Mouse (Mus musculus) forebrain, embryonic 14.5 days (tissue): ENCODE measurements at regions not wholly inside any gene's neighbourhood (a gene's known extent, or its start where the extent isn't known, plus 50 kb on each side); places are given as distances from the start of the nearest gene placed in this dataset.

Experiments used
- ATAC-seq: fragments of 200-750 bp; cut with Nextera tagmentation; 2 replicates; pipeline ENCODE4 v1.8.0; 2017; ENCODE audit warnings: mild to moderate bottlenecking, moderate library complexity
- DNase-seq: peaks from one replicate; pipeline ENCODE4 v3.0.0-alpha.2; 2015; ENCODE audit warnings: low spot score
- H3K27ac ChIP-seq: fragments of 300-500 bp; sonication (generic); 2 replicates; pipeline ENCODE4 v1.5.1; 2014; ENCODE audit warnings: low read depth, mild to moderate bottlenecking, control low read depth, low read length, moderate library complexity
- H3K27me3 ChIP-seq: fragments of 300-500 bp; sonication (generic); replicated peaks from 2 replicates; pipeline ENCODE4 v1.6.1; 2014; ENCODE audit warnings: low read length, control low read depth, mixed read lengths; ENCODE audit not compliant: control insufficient read depth, insufficient read depth
- H3K36me3 ChIP-seq: fragments of 300-500 bp; sonication (generic); 2 replicates; pipeline ENCODE4 v1.6.1; 2014; ENCODE audit warnings: low read length, control low read depth; ENCODE audit not compliant: control insufficient read depth, insufficient read depth
- H3K4me1 ChIP-seq: fragments of 300-500 bp; sonication (generic); 2 replicates; pipeline ENCODE4 v1.6.1; 2014; ENCODE audit warnings: antibody characterized with exemption, low read length, control low read depth; ENCODE audit not compliant: control insufficient read depth, insufficient read depth
- H3K4me2 ChIP-seq: fragments of 300-500 bp; sonication (generic); 2 replicates; pipeline ENCODE4 v1.6.1; 2014; ENCODE audit warnings: mild to moderate bottlenecking, control low read depth, low read length
- H3K4me3 ChIP-seq: fragments of 300-500 bp; sonication (generic); 2 replicates; pipeline ENCODE4 v1.5.1; 2014; ENCODE audit warnings: low read depth, low read length, control low read depth
- H3K9ac ChIP-seq: fragments of 300-500 bp; sonication (generic); 2 replicates; pipeline ENCODE4 v1.6.1; 2014; ENCODE audit warnings: mild to moderate bottlenecking, low read length, control low read depth, moderate library complexity
- H3K9me3 ChIP-seq: fragments of 300-500 bp; sonication (generic); replicated peaks from 2 replicates; pipeline ENCODE4 v1.6.1; 2016; ENCODE audit warnings: low read length, control low read depth, mixed read lengths; ENCODE audit not compliant: control insufficient read depth
- WGBS: fragments of 180-500 bp; shearing (Covaris S2); extraction: QIAGEN DNeasy Blood & Tissue Kit; methylation state at CpG from one replicate; pipeline ENCODE4 v1.1.7; 2014; 5-methylcytosine and 5-hydroxymethylcytosine counted together

DNA sequence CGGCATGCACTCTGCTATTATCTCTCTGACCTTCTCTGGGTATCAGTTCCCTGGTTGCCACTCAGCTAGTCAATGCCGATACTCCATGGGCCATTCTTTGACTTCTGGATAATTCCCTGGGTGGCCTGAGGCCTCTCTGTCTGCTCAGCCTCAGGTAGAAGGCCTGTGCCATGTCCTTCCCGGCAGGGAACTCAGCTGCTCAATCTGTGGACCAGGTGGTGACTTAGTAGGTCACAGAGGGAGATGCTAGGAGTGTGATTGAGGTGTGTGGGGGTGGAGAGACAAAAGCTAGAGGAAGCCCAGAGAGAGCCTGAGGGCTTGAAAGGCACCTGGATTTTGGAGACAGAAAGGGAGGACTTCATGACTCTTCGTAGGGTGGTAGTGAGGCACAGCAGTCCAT lies 188.0 kb upstream of the Cops8 start:
- DNase-seq: no peak
- no peaks in the 10 kb centered on the region for H3K9me3 ChIP-seq
- 93% methylated on average over 4 of the region's 4 CpGs for WGBS

DNA sequence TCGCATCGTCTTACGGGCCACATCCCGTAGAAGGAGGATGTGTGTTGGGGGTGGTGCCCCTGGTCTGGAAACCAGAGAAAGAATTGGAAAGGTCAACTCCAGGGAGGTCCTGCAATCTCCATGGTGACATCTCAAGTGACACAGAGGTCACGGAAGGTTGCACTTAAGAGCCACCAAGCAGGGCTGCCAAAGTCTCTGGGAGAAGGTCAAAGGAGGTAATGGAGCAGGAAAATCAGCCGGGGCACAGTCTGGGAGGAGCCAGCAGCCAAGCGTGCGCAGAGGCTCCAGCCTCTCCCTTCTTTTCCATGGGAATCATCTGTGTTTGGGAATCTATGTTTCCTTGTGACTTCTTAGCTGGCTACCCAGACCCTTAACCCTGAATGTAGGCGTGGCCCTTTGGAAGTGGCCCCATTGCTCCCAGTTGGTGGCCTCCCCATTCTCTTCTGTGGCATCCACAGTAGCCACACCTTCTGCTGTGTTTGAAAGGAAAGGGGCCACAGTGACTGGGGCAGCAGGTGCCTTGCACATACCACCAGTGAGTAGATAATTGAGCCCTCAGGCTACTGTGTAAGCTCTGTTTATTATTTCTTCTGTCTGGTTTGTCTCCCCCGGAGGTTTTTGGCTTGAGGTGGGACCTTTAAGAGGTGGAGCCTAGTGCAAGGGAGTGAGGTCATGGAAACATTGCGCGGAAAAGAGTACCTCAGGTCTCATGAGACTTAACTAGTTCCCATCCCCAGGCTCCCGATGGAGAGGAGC lies 178.5 kb upstream of the Cops8 start:
- Histone ChIP-seq H3K9ac (no peak overlapping the region), H3K27ac (no peak overlapping the region), H3K4me1 (peaks cover 2% of the 10 kb centered on the region; the same call in 1 of the 2 replicates), H3K27me3 (no peaks in the 10 kb centered on the region), H3K36me3 (no peaks in the 10 kb centered on the region), H3K9me3 (no peaks in the 10 kb centered on the region), H3K4me2 (no peak overlapping the region), H3K4me3 (no peak overlapping the region)
- whole genome bisulfite sequencing: 15% methylated on average over 13 of the region's 13 CpGs
- DNase-seq (no peak), ATAC-seq (no peak)

More for the DNA sequence above, 188.0 kb upstream of the Cops8 start:
- ATAC-seq: no peak
- Histone ChIP-seq H3K36me3 (no peaks in the 10 kb centered on the region), H3K4me2 (no peak overlapping the region), H3K4me1 (no peaks in the 10 kb centered on the region), H3K27ac (no peak overlapping the region), H3K9ac (no peak overlapping the region), H3K4me3 (no peak overlapping the region), H3K27me3 (no peaks in the 10 kb centered on the region)

DNA sequence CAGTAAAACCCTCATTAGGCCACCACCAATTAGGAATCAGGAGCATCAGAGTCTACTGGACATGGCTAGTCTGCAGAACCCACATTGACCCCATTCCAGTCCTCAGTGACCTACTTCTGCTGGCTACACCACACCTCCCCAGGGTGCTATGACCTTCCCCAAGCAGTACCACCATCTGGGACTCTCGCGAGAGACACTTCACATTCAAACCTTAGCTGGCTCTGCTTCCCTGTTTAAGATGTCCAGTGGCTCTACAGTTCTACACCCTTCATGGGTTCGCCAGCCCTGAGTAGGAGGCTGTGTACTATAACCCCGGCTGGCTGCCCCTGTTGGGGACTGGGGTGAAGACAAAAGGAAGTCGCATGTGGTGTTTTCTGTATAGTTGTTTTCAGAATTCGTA lies 174.4 kb upstream of the Cops8 start:
- H3K4me1 ChIP-seq: peaks cover 2% of the 10 kb centered on the region; the same call in 1 of the 2 replicates
- ATAC-seq (no peak), DNase-seq (no peak)
- no peaks in the 10 kb centered on the region for H3K9me3 ChIP-seq
- no peak overlapping the region for H3K4me3 ChIP-seq
- 96% methylated on average over 6 of the region's 6 CpGs for WGBS
- no peak overlapping the region for H3K9ac ChIP-seq
- H3K27me3 ChIP-seq: no peaks in the 10 kb centered on the region
- no peak overlapping the region for H3K27ac ChIP-seq
- no peaks in the 10 kb centered on the region for H3K36me3 ChIP-seq
- no peak overlapping the region for H3K4me2 ChIP-seq

DNA sequence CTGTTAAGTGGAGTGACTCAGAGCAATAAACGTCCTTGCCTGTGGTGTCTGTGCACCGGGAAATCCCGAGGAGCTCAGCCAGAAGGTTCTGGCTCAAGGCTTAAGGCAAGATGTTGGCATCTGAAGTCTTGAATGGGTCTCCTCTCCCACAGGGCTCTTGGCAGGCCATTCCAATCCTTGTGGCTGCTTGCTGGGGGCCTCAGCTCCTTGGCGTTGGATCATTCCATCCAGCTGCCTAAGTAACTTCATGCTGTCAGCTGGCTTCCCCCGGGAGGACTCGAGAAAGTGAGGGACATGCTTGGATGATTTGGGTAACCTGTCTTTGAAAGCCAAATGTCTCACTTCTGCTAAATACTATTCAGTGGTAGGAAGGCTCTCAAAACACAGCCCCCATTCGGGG lies 174.0 kb upstream of the Cops8 start:
- Histone ChIP-seq H3K36me3 (no peaks in the 10 kb centered on the region), H3K27me3 (no peaks in the 10 kb centered on the region), H3K9me3 (no peaks in the 10 kb centered on the region), H3K4me1 (peaks cover 2% of the 10 kb centered on the region; the same call in 1 of the 2 replicates), H3K9ac (no peak overlapping the region), H3K4me3 (no peak overlapping the region), H3K4me2 (no peak overlapping the region), H3K27ac (no peak overlapping the region)
- no peak for ATAC-seq
- DNase-seq: no peak
- 86% methylated on average over 7 of the region's 7 CpGs for WGBS

DNA sequence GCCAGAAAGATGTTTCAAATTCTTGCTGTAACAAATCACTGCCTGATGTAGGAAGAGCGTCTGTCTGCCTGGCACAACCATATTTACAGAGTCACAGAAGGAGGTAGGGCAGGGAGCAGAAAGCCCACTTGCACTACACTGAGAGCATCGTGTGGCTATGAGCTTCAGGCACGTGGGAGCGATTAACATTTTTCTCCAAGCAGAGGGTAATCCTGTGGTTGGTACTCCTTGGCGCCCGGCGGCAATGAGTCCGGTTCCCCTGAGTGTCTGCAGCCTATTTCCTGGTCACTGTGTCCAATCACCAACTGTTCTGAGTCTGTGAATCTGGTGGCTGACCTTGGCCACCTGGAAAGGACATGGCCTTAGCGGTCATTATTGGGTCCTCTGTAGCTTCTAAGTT lies 172.3 kb upstream of the Cops8 start:
- DNase-seq (no peak), ATAC-seq (no peak)
- no peak overlapping the region for H3K9ac ChIP-seq
- 90% methylated on average over 9 of the region's 9 CpGs for WGBS
- H3K4me1 ChIP-seq: peaks cover 11% of the 10 kb centered on the region
- H3K27ac ChIP-seq: no peak overlapping the region
- H3K27me3 ChIP-seq: no peaks in the 10 kb centered on the region
- no peak overlapping the region for H3K4me2 ChIP-seq
- H3K4me3 ChIP-seq: no peak overlapping the region
- H3K36me3 ChIP-seq: no peaks in the 10 kb centered on the region
- no peaks in the 10 kb centered on the region for H3K9me3 ChIP-seq

DNA sequence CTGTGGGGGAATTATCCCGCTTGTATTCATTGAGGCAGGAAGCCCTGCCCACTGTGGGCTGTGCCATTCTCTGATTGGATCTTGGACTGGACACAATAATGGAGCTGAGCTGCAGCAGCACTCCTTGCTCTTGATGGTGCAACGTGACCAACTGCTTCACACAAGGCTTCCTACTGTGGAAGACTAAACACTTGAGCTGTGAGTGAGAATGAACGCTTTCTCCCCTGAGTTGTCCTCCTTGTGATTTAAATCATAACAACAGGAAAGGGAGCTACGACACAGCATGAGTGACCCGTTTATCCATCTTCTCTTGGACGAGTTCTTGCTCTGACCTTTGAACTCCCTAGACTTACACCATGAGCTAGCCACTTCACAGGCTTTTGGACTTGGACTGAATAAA lies 171.0 kb upstream of the Cops8 start:
- WGBS: 66% methylated on average over 6 of the region's 6 CpGs
- no peak for ATAC-seq
- Histone ChIP-seq H3K27ac (no peak overlapping the region), H3K36me3 (no peaks in the 10 kb centered on the region), H3K4me1 (peaks cover 11% of the 10 kb centered on the region), H3K9ac (no peak overlapping the region), H3K4me3 (no peak overlapping the region), H3K27me3 (no peaks in the 10 kb centered on the region), H3K4me2 (no peak overlapping the region), H3K9me3 (no peaks in the 10 kb centered on the region)
- DNase-seq: no peak

DNA sequence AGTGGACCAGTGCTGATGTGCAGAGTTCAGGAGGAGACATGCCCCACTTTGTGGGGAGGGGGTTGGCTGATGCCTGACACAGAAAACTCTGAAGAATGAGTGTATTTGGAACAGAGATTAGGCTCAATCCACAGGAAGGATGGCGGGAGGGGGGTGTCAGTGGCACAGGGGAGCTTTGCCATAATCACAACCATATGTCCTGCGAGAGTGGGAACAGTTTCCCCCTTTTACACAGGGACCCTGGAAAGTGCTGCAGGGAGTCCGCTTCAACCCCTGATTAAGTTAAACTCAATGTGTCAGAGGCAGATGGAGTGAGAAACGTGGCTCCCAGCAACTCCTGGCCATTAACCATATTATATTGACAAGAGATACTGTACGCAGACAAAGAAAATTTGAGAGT lies 168.9 kb upstream of the Cops8 start:
- 65% methylated on average over 5 of the region's 5 CpGs for WGBS
- H3K4me2 ChIP-seq: no peak overlapping the region
- no peak overlapping the region for H3K9ac ChIP-seq
- ATAC-seq (no peak), DNase-seq (peak; percentile 28)
- H3K27ac ChIP-seq: no peak overlapping the region
- no peak overlapping the region for H3K4me3 ChIP-seq
- H3K36me3 ChIP-seq: no peaks in the 10 kb centered on the region
- peaks cover 11% of the 10 kb centered on the region for H3K4me1 ChIP-seq
- H3K27me3 ChIP-seq: no peaks in the 10 kb centered on the region
- no peaks in the 10 kb centered on the region for H3K9me3 ChIP-seq

DNA sequence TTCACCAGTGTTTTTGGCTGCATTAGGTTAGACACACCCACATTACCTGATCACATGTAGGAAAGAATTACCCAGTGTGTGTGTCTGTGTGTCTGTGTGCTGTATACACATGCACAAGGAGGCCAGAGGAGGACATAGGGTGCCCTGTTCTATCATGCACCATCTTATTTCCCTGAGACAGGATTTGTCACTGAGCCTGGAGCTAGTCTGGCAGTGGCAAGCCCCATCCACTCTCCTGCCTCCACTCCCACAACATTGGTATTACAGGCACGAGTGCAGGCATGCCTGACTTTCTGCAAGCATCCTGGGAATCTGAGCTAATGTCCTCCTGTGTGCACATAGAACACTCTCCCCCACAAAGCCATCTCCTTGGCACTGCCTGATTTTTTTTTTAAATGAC lies 162.1 kb upstream of the Cops8 start:
- no peaks in the 10 kb centered on the region for H3K9me3 ChIP-seq
- ATAC-seq (peak; percentile 23; the same call in 1 of the 2 replicates), DNase-seq (peak; percentile 23)
- no peaks in the 10 kb centered on the region for H3K36me3 ChIP-seq
- no peaks in the 10 kb centered on the region for H3K27me3 ChIP-seq
- no peaks in the 10 kb centered on the region; the same call in 1 of the 2 replicates for H3K4me1 ChIP-seq
- H3K4me2 ChIP-seq: no peak overlapping the region
- H3K27ac ChIP-seq: no peak overlapping the region
- no peak overlapping the region for H3K9ac ChIP-seq
- WGBS: 3% methylated on average over 1 of the region's 1 CpGs
- no peak overlapping the region for H3K4me3 ChIP-seq

DNA sequence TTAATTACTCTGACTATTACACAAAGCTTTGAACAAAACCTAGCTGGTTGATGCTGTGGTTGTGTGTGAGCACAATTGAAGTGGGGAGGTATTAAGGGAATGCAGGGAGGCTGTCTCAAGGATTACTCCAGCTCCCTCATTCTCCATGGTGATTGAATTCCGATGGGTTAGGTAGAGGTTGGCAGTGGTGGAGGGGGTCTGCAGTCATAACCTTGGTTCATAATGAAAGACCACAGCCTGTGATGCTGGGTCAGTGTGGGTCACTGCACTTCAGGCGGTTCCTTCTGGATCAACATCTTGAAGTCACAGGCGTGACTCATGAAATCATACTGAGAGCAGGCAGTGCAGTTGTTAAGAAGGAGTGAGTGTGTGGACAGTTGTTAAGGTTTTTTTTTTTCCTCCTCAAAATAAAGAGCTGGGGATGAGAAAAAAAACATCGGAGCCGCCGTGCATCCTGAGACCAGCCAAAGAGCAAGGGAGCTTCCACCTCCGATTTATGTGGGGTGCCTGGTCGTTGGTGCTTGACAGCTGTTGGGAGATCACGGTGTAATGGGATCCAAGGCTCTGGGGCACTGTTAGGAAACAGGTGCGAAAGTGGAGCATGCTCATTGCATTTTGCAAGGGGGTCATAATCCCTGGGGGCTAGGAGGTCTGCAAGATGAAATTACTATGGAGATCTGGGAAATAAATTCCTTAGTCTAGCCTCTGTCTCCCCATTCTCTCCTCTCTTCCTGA lies 161.5 kb upstream of the Cops8 start:
- no peaks in the 10 kb centered on the region; the same call in 1 of the 2 replicates for H3K4me1 ChIP-seq
- WGBS: 47% methylated on average over 10 of the region's 10 CpGs
- H3K4me2 ChIP-seq: no peak overlapping the region
- no peak overlapping the region for H3K27ac ChIP-seq
- DNase-seq (no peak), ATAC-seq (no peak)
- H3K4me3 ChIP-seq: no peak overlapping the region
- H3K9ac ChIP-seq: no peak overlapping the region
- no peaks in the 10 kb centered on the region for H3K27me3 ChIP-seq
- H3K9me3 ChIP-seq: no peaks in the 10 kb centered on the region
- H3K36me3 ChIP-seq: no peaks in the 10 kb centered on the region
